7 mouse cellular contexts compared by ENCODE assay signal in genomic region chr4:138455956-138456341, GRCm38 (mm10). TPM values are rescaled to one million over a fixed set of nuclear protein-coding genes. Genes with fewer than 3 reads are reported as not detected.
A peak's percentile ranks its signal among the peaks of the same experiment; 100 is the strongest.
DNase-seq lines count a peak whose midpoint lies in the region; ATAC-seq and TF ChIP-seq lines count a peak whose summit lies in the region.

No protein-coding gene starts in this region.

- WGBS in embryonic facial prominence, embryonic 11.5 days = 0% methylated on average over 15 of the region's 17 CpGs
- 2% methylated on average over 16 of the region's 17 CpGs for whole genome bisulfite sequencing in hindbrain, postnatal 0 days
- WGBS in liver, embryonic 14.5 days (ENCODE audit: insufficient replicate concordance) = 1% methylated on average over 17 of the region's 17 CpGs
- 0% methylated on average over 17 of the region's 17 CpGs for WGBS in neural tube, embryonic 11.5 days

- H3K27ac ChIP-seq in embryonic facial prominence, embryonic 11.5 days (replicated peaks; ENCODE audit: low read depth, low read length) = no peak overlapping the region
- H3K27ac ChIP-seq in hindbrain, postnatal 0 days = peak overlapping the region; percentile 95
- H3K27ac ChIP-seq in liver, embryonic 14.5 days = no peak overlapping the region
- peak overlapping the region; percentile 95 for H3K27ac ChIP-seq in neural tube, embryonic 11.5 days (ENCODE audit: low read depth, low read length)

- no peaks in the 10 kb centered on the region for H3K9me3 ChIP-seq in embryonic facial prominence, embryonic 11.5 days (replicated peaks; ENCODE audit: control insufficient read depth, low read length)
- no peaks in the 10 kb centered on the region for H3K9me3 ChIP-seq in hindbrain, postnatal 0 days (ENCODE audit: low read length)
- H3K9me3 ChIP-seq in liver, embryonic 14.5 days (ENCODE audit: control insufficient read depth, low read length) = no peaks in the 10 kb centered on the region
- no peaks in the 10 kb centered on the region for H3K9me3 ChIP-seq in neural tube, embryonic 11.5 days (ENCODE audit: control insufficient read depth, low read length)

- H3K9ac ChIP-seq in embryonic facial prominence, embryonic 11.5 days (replicated peaks; ENCODE audit: low read length) = peak overlapping the region; percentile 82
- peak overlapping the region; percentile 91 for H3K9ac ChIP-seq in hindbrain, postnatal 0 days (replicated peaks; ENCODE audit: low read length)
- H3K9ac ChIP-seq in liver, embryonic 14.5 days (replicated peaks) = no peak overlapping the region; the same call in 1 of the 2 replicates
- peak overlapping the region; percentile 93 for H3K9ac ChIP-seq in neural tube, embryonic 11.5 days (ENCODE audit: low read length)

- H3K4me1 ChIP-seq in embryonic facial prominence, embryonic 11.5 days (ENCODE audit: control insufficient read depth, insufficient read depth, low read length) = peaks cover 6% of the 10 kb centered on the region
- peaks cover 25% of the 10 kb centered on the region for H3K4me1 ChIP-seq in hindbrain, postnatal 0 days (ENCODE audit: insufficient read depth, low read length)
- peaks cover 0 to 4% of the 10 kb centered on the region in 2 experiments; a peak in 2 of 4 replicates for H3K4me1 ChIP-seq in liver, embryonic 14.5 days (replicated peaks; ENCODE audit: control insufficient read depth in 2 of 2, insufficient read depth in 2 of 2, low read length in 1 of 2)
- peaks cover 15% of the 10 kb centered on the region for H3K4me1 ChIP-seq in neural tube, embryonic 11.5 days (ENCODE audit: control insufficient read depth, insufficient read depth, low read length)

- DNase-seq in B cell, adult 2 months = peak; percentile 48 to 54
- no peak for DNase-seq in embryonic facial prominence, embryonic 11.5 days (ENCODE audit: low spot score)
- peak; percentile 18 for DNase-seq in hindbrain, postnatal 0 days (ENCODE audit: low spot score)
- DNase-seq in liver, embryonic 14.5 days (ENCODE audit: low read depth in 3 of 3, low spot score in 3 of 3) = no peak
- DNase-seq in neural tube, embryonic 11.5 days (ENCODE audit: low spot score) = peak; percentile 46
- no peak for DNase-seq in layer of hippocampus, adult 8-10 months (ENCODE audit: low spot score in 2 of 2)

- no peak; the same call in 1 of the 2 replicates for TF ChIP-seq CTCF in hindbrain, postnatal 0 days (IDR thresholded peaks at IDR 0.05; ENCODE audit: low read depth)
- no peak for TF ChIP-seq CTCF in liver, embryonic 14.5 days (IDR thresholded peaks at IDR 0.05; ENCODE audit: low read depth)

- H3K27me3 ChIP-seq in embryonic facial prominence, embryonic 11.5 days (ENCODE audit: control insufficient read depth, insufficient read depth, low read length) = peaks cover 26% of the 10 kb centered on the region
- no peaks in the 10 kb centered on the region for H3K27me3 ChIP-seq in hindbrain, postnatal 0 days (ENCODE audit: insufficient read depth, low read length)
- peaks cover 67% of the 10 kb centered on the region for H3K27me3 ChIP-seq in liver, embryonic 14.5 days (ENCODE audit: control insufficient read depth, insufficient read depth, low read length)
- H3K27me3 ChIP-seq in neural tube, embryonic 11.5 days (ENCODE audit: control insufficient read depth, insufficient read depth, low read length) = peaks cover 5% of the 10 kb centered on the region; the same call in 1 of the 2 replicates

- no peak for TF ChIP-seq EP300 in liver, embryonic 14.5 days (IDR thresholded peaks at IDR 0.05; ENCODE audit: low read depth)

- peak overlapping the region; percentile 77 for H3K4me3 ChIP-seq in embryonic facial prominence, embryonic 11.5 days (ENCODE audit: low read depth, low read length)
- peak overlapping the region; percentile 78 for H3K4me3 ChIP-seq in hindbrain, postnatal 0 days (ENCODE audit: low read length)
- peak overlapping the region; percentile 39 to 57 for H3K4me3 ChIP-seq in liver, embryonic 14.5 days (ENCODE audit: insufficient read depth in 1 of 2, low read depth in 2 of 2, low read length in 2 of 2)
- H3K4me3 ChIP-seq in neural tube, embryonic 11.5 days (ENCODE audit: low read depth, low read length) = peak overlapping the region; percentile 92

- peak; percentile 64 for ATAC-seq in CD4-positive, CD25-positive, alpha-beta regulatory T cell, adult 4 months
- ATAC-seq in embryonic facial prominence, embryonic 11.5 days (replicated peaks; ENCODE audit: insufficient number of reproducible peaks, low FRiP score, low TSS enrichment, low read depth) = no peak
- ATAC-seq in hindbrain, postnatal 0 days = no peak
- no peak for ATAC-seq in liver, embryonic 14.5 days (ENCODE audit: insufficient read depth)
- no peak for ATAC-seq in neural tube, embryonic 11.5 days (ENCODE audit: insufficient read depth, low FRiP score, low TSS enrichment)

- no peaks in the 10 kb centered on the region for H3K36me3 ChIP-seq in embryonic facial prominence, embryonic 11.5 days (replicated peaks; ENCODE audit: control insufficient read depth, insufficient read depth, low read depth, low read length)
- no peaks in the 10 kb centered on the region for H3K36me3 ChIP-seq in hindbrain, postnatal 0 days (ENCODE audit: insufficient read depth, low read length)
- H3K36me3 ChIP-seq in liver, embryonic 14.5 days (replicated peaks; ENCODE audit: control insufficient read depth, insufficient read depth, low read depth) = no peaks in the 10 kb centered on the region
- H3K36me3 ChIP-seq in neural tube, embryonic 11.5 days (ENCODE audit: control insufficient read depth, insufficient read depth, low read length) = no peaks in the 10 kb centered on the region

- peak overlapping the region; percentile 99 for H3K4me2 ChIP-seq in embryonic facial prominence, embryonic 11.5 days (ENCODE audit: low read depth, low read length)
- peak overlapping the region; percentile 90 for H3K4me2 ChIP-seq in hindbrain, postnatal 0 days (ENCODE audit: low read depth, low read length)
- H3K4me2 ChIP-seq in liver, embryonic 14.5 days (ENCODE audit: low read depth) = peak overlapping the region; percentile 50
- peak overlapping the region; percentile 86 for H3K4me2 ChIP-seq in neural tube, embryonic 11.5 days (ENCODE audit: low read depth)

RNA-seq across cellular contexts. Expression of gene Camk2n1, which starts 1.8 kb away (rescaled TPM):
- polyA plus RNA-seq in CD4-positive, CD25-positive, alpha-beta regulatory T cell, adult 4 months (2017; shearing (Covaris generic)) = 1 to 10 TPM in 1 of 2 experiments, under 1 TPM in 1; 0.95 to 1.2 TPM
- 2.4 and 2.7 TPM in 2 replicates for polyA plus RNA-seq in embryonic facial prominence, embryonic 11.5 days (2014; fragmentation: Nextera tagmentation; extraction: Ambion mirVana)
- total RNA-seq in hindbrain, postnatal 0 days (2014; rRNA removed) = 34.9 and 37.5 TPM in 2 replicates
- polyA plus RNA-seq in hindbrain, postnatal 0 days (2015; fragmentation: Nextera tagmentation; extraction: Ambion mirVana) = 29.5 and 33.5 TPM in 2 replicates
- 2.3 and 2.6 TPM in 2 replicates for polyA plus RNA-seq in liver, embryonic 14.5 days (2012; rRNA removed)
- 1.1 TPM in 2 replicates for polyA plus RNA-seq in liver, embryonic 14.5 days (2014; fragmentation: Nextera tagmentation; extraction: Ambion mirVana)
- 6.0 TPM in 2 replicates for polyA plus RNA-seq in neural tube, embryonic 11.5 days (2014; fragmentation: Nextera tagmentation; extraction: Ambion mirVana)
- total RNA-seq in layer of hippocampus, adult 8-10 months (2022) = 100 to 1,000 TPM; 317 to 356 (median 337) TPM

RNA-seq across cellular contexts. Expression of gene Mul1, which starts 21.5 kb away (rescaled TPM):
- polyA plus RNA-seq in CD4-positive, CD25-positive, alpha-beta regulatory T cell, adult 4 months (2017; shearing (Covaris generic)) = 10 to 100 TPM; 12.2 to 16.9 TPM
- polyA plus RNA-seq in embryonic facial prominence, embryonic 11.5 days (2014; fragmentation: Nextera tagmentation; extraction: Ambion mirVana) = 15.4 and 18.0 TPM in 2 replicates
- total RNA-seq in hindbrain, postnatal 0 days (2014; rRNA removed) = 36.2 and 39.1 TPM in 2 replicates
- polyA plus RNA-seq in hindbrain, postnatal 0 days (2015; fragmentation: Nextera tagmentation; extraction: Ambion mirVana) = 19.1 and 21.6 TPM in 2 replicates
- polyA plus RNA-seq in liver, embryonic 14.5 days (2012; rRNA removed) = 3.8 and 4.3 TPM in 2 replicates
- polyA plus RNA-seq in liver, embryonic 14.5 days (2014; fragmentation: Nextera tagmentation; extraction: Ambion mirVana) = 7.7 and 8.7 TPM in 2 replicates
- polyA plus RNA-seq in neural tube, embryonic 11.5 days (2014; fragmentation: Nextera tagmentation; extraction: Ambion mirVana) = 19.3 and 22.8 TPM in 2 replicates
- total RNA-seq in layer of hippocampus, adult 8-10 months (2022) = 10 to 100 TPM; 51.3 to 62.9 (median 55.8) TPM

RNA-seq across cellular contexts. Expression of gene Fam43b, which starts 59.6 kb away (rescaled TPM):
- polyA plus RNA-seq in CD4-positive, CD25-positive, alpha-beta regulatory T cell, adult 4 months (2017; shearing (Covaris generic)) = not detected
- 0.39 TPM in 1 of 2 replicates, not detected in the other for polyA plus RNA-seq in embryonic facial prominence, embryonic 11.5 days (2014; fragmentation: Nextera tagmentation; extraction: Ambion mirVana)
- total RNA-seq in hindbrain, postnatal 0 days (2014; rRNA removed) = 16.6 and 23.8 TPM in 2 replicates
- polyA plus RNA-seq in hindbrain, postnatal 0 days (2015; fragmentation: Nextera tagmentation; extraction: Ambion mirVana) = 17.9 and 18.6 TPM in 2 replicates
- not detected in 2 replicates for polyA plus RNA-seq in liver, embryonic 14.5 days (2012; rRNA removed)
- not detected in 2 replicates for polyA plus RNA-seq in liver, embryonic 14.5 days (2014; fragmentation: Nextera tagmentation; extraction: Ambion mirVana)
- polyA plus RNA-seq in neural tube, embryonic 11.5 days (2014; fragmentation: Nextera tagmentation; extraction: Ambion mirVana) = not detected in 2 replicates
- total RNA-seq in layer of hippocampus, adult 8-10 months (2022) = 10 to 100 TPM; 26.4 to 30.9 (median 30.1) TPM

Comparison
In these comparisons a context has a peak if more than half of its experiments do, and no peak if none do; other contexts are left out.
1. DNase-seq: peak in B cell, adult 2 months (2 of 2), hindbrain, postnatal 0 days (single experiment) and neural tube, embryonic 11.5 days (single experiment); none in embryonic facial prominence, embryonic 11.5 days (single experiment), liver, embryonic 14.5 days (0 of 3) and layer of hippocampus, adult 8-10 months (0 of 2).
2. H3K27ac ChIP-seq: peak in hindbrain, postnatal 0 days (single experiment) and neural tube, embryonic 11.5 days (single experiment); none in embryonic facial prominence, embryonic 11.5 days (single experiment) and liver, embryonic 14.5 days (single experiment).
3. RNA of gene Fam43b, which starts 59.6 kb away (polyA plus RNA-seq): 17.9 to 18.6 TPM in hindbrain, postnatal 0 days; 0.39 TPM in embryonic facial prominence, embryonic 11.5 days, not detected in neural tube, embryonic 11.5 days, not detected in CD4-positive, CD25-positive, alpha-beta regulatory T cell, adult 4 months and not detected in liver, embryonic 14.5 days; every median in the first group is over 10 times any median in the second.
4. Peak in every context shown above with its lines, with median percentiles within 50 percentile points of each other: H3K4me2 ChIP-seq and H3K4me3 ChIP-seq.